Mouse (Mus musculus): ENCODE measurements around the gene Mpped2. TPM values are rescaled to one million over a fixed set of nuclear protein-coding genes. Genes with fewer than 3 reads are reported as not detected.

The Mpped2 gene
- total RNA-seq, 2 experiments from 2014 or later: 2.6 to 8.5 TPM

DNA sequence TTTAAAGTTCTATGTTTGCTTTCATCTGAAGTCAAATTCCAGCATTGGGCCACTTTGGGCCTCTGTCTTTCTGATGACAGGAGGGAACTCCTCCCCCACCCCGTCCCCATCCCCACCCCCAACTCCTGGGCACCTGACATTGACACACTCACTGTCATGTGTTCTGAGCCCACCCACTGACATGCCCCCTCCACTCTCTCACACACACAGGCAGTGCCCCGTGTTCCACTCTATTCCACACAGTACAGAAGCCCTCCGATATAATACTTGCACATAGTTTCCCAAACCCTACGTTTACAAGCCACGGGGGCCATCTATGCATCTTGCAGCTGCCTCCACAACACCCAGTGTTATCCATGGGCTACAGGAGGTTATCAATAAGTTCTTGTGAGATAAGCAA, 42.1 kb downstream of the Mpped2 start:
- H3K27ac ChIP-seq: no peak overlapping the region
- intact Hi-C loops (cut with DNase I): no loop called here
- DNase-seq: no peak
- H3K4me3 ChIP-seq: no peak overlapping the region
- TF ChIP-seq CTCF (IDR thresholded peaks at IDR 0.05): no peak

DNA sequence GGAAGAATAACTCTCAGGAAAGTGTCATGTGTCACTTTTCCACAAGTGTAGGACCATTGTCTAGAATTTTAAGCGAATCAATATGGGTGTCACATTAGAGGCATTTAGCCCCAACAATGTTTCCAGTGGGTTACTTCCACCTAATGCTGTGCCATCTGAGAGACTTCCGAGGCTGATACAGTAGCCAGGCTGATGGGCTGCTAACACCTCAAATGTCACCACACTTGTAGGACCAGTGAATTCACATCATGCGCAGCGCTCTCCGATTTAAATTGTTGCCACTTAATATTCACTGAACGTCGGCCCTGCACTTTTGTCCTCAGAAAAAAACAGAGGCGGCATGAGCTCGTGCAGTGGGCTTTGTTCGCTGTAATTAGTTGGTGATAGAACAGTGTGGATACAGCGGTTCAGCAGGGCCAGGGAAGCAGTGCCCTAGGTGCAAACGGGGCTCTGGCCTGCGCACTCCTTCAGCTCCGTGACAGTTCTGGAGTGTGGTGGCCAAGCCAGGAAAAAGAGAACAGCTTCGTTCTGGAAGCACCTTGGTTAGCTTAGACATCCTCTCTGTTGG, 42.8 kb downstream of the Mpped2 start:
- DNase-seq: no peak
- H3K4me3 ChIP-seq: no peak overlapping the region
- H3K27ac ChIP-seq: no peak overlapping the region
- no peak for TF ChIP-seq CTCF (IDR thresholded peaks at IDR 0.05)
- intact Hi-C loops (cut with DNase I): no loop called here

- intact Hi-C loops (cut with DNase I): no loop called here
- Histone ChIP-seq H3K4me3 (no peak overlapping the region), H3K27ac (no peak overlapping the region)
- no peak for TF ChIP-seq CTCF (IDR thresholded peaks at IDR 0.05)
- DNase-seq: no peak
Measured at GRCm38 (mm10) chr2:106738951-106739350, 45.9 kb downstream of the Mpped2 start.

DNA sequence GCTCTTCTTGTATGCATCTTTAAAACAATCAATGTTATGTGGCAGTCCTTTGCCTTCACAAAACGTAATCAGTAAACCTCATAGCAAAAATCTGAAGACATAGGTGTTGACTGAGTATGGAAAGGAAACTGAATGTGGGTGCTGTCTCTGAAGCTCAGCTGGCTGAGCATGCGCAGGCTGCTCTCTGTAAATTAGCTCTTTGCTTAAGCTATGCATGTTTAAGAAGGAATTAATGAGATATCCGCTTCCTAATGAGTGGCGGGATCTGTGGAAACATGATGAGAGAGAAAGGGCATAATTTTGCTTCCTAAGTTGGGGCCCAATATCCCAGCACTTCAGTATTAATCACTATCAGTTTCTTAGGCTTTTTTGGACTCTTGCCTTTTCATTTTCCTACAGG, 51.0 kb downstream of the Mpped2 start:
- TF ChIP-seq CTCF (IDR thresholded peaks at IDR 0.05): no peak
- H3K27ac ChIP-seq: no peak overlapping the region
- intact Hi-C loops (cut with DNase I): no loop called here
- no peak for DNase-seq
- no peak overlapping the region for H3K4me3 ChIP-seq

GRCm38 (mm10) chr2:106744601-106745000, 51.5 kb downstream of the Mpped2 start:
- Histone ChIP-seq H3K27ac (no peak overlapping the region), H3K4me3 (no peak overlapping the region)
- no peak for TF ChIP-seq CTCF (IDR thresholded peaks at IDR 0.05)
- intact Hi-C loops (cut with DNase I): no loop called here
- DNase-seq: no peak

- H3K27ac ChIP-seq: no peak overlapping the region
- H3K4me3 ChIP-seq: no peak overlapping the region
- intact Hi-C loops (cut with DNase I): no loop called here
- no peak for TF ChIP-seq CTCF (IDR thresholded peaks at IDR 0.05)
- DNase-seq: no peak
Measured at GRCm38 (mm10) chr2:106745364-106745763, 52.3 kb downstream of the Mpped2 start.

GRCm38 (mm10) chr2:106746211-106746610, 53.1 kb downstream of the Mpped2 start:
- DNase-seq: no peak
- no peak for TF ChIP-seq CTCF (IDR thresholded peaks at IDR 0.05)
- Histone ChIP-seq H3K27ac (no peak overlapping the region), H3K4me3 (no peak overlapping the region)
- intact Hi-C loops (cut with DNase I): no loop called here

GRCm38 (mm10) chr2:106746905-106747304, 53.8 kb downstream of the Mpped2 start:
- intact Hi-C loops (cut with DNase I): no loop called here
- no peak for DNase-seq
- Histone ChIP-seq H3K4me3 (no peak overlapping the region), H3K27ac (no peak overlapping the region)
- TF ChIP-seq CTCF (IDR thresholded peaks at IDR 0.05): no peak

DNA sequence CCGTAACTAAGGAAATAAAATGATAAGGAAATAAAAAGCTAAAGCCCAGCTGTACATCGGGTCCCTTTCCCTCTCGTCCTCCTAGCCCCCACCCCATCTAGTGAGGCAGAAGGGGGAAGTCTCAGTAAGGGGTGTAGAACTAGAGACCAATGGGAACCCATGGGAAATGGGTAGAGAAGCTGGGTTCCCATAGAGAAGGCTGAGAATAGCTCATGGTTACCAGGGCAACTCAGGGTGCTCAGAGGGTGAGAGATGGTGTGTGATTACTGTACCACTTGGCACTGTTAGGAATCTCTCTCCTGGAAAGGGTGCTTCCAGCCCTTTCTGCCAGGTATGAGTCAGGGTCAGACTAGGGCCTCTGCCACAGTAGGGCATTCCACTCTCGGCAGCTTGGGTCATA, 54.3 kb downstream of the Mpped2 start:
- H3K27ac ChIP-seq: no peak overlapping the region
- DNase-seq: no peak
- intact Hi-C loops (cut with DNase I): no loop called here
- no peak overlapping the region for H3K4me3 ChIP-seq
- no peak for TF ChIP-seq CTCF (IDR thresholded peaks at IDR 0.05)

DNA sequence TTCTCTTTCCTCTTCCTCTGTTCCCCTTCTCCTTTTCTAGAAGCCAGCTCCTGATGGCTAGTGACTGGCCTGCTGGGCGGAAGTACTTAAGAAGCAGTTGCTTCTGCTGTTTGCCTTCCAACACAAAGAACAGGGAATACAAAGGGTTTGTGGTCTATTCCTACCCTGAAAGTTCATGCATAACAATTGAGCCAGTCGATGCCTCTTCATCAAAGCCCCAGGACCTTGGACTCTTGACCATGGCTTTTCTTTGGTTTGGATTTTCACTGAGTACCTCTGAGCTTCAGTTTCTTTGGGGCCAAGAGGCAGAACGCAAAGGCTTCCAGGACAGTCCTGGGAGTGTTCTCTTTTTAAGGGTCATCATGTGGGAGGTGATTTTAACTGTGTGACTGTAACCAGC, 57.8 kb downstream of the Mpped2 start:
- intact Hi-C loops (cut with DNase I): no loop called here

GRCm38 (mm10) chr2:106753703-106754102, 60.6 kb downstream of the Mpped2 start:
- no peak for TF ChIP-seq CTCF (IDR thresholded peaks at IDR 0.05)
- H3K4me3 ChIP-seq: no peak overlapping the region
- DNase-seq: no peak
- H3K27ac ChIP-seq: no peak overlapping the region
- intact Hi-C loops (cut with DNase I): no loop called here

More for the DNA sequence above, 57.8 kb downstream of the Mpped2 start:
- Histone ChIP-seq H3K4me3 (no peak overlapping the region), H3K27ac (no peak overlapping the region)
- no peak for TF ChIP-seq CTCF (IDR thresholded peaks at IDR 0.05)
- no peak for DNase-seq

- Histone ChIP-seq H3K27ac (no peak overlapping the region), H3K4me3 (no peak overlapping the region)
- intact Hi-C loops (cut with DNase I): no loop called here
- DNase-seq: no peak
- TF ChIP-seq CTCF (IDR thresholded peaks at IDR 0.05): no peak
Measured at GRCm38 (mm10) chr2:106754696-106755095, 61.6 kb downstream of the Mpped2 start.

DNA sequence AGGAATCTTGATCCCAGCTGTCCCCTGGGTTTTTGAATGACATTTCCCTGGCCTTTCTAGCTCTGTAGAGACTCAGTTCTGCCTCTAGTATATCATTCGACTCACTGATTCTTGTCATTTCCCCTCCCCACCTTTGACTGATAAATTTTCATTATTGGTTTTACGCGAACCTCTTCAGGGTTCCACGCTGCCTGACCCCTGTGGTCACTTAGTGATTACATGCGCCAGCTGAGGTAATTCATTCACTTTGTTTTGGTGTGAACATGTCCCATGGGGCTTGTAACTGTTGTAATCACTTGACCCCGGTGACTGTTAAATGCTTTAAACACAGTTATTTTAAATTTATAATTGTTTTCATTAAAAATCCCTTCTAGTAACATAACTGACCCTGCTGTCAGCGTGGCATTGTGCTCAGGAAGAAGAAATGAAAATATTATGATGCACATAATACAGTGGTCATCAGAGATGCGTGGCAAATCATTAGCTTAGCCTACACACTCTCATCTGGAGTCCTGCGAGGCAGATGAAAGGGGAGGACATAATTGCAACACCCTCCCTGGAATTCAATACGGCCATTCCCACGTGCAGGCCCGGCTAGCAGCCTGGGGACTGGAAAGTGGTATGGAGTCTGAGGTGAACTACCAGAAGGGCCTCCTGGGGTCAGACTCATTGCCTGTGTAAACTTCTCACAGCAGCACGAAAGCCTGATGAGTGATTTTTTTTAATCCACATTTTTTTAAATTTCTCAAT, 63.5 kb downstream of the Mpped2 start:
- H3K27ac ChIP-seq: no peak overlapping the region
- no peak overlapping the region for H3K4me3 ChIP-seq
- no peak for DNase-seq
- intact Hi-C loops (cut with DNase I): no loop called here
- no peak for TF ChIP-seq CTCF (IDR thresholded peaks at IDR 0.05)

DNA sequence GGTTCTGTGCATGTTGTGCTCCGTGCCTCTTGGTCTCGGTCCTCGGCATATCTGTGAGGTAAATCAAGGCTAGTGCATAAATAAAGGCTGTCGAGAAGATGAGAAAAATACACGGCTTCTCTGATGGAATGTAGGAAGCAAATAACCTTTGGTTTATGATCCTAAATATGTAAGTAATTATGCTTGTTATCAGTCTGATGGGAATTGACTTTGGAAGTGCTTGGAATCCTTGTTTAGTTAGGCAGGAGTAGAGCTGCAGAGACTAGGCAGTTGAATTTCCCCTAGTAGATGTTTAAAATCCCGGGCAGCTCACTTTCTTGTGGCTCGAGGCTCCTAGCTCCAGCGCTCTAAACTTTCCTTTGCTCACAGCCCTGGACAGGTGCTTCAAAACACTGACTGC, 69.9 kb downstream of the Mpped2 start:
- no peak for TF ChIP-seq CTCF (IDR thresholded peaks at IDR 0.05)
- Histone ChIP-seq H3K4me3 (no peak overlapping the region), H3K27ac (no peak overlapping the region)
- intact Hi-C loops (cut with DNase I): no loop called here
- DNase-seq: no peak
